Mouse (Mus musculus): Measurements from ENCODE around the gene Oca2. TPM values are rescaled to one million over a fixed set of nuclear protein-coding genes. Genes with fewer than 3 reads are reported as not detected.

Oca2 gene
- polyA plus RNA-seq (2015; fragmentation: Nextera tagmentation; extraction: Ambion mirVana) = not detected in 2 replicates

GRCm38 (mm10) chr7:56239543-56239942, at the start of gene Oca2:
TSS of gene Oca2 (plus strand) at chr7:56239760.
- 36% methylated on average over 3 of the region's 3 CpGs for WGBS
- Histone ChIP-seq H3K36me3 (ENCODE audit: control insufficient read depth, insufficient read depth, low read length) (no peaks in the 10 kb centered on the region), H3K9ac (ENCODE audit: low read length) (no peak within 1 kb of the TSS), H3K27ac (ENCODE audit: low read length) (no peak within 1 kb of the TSS), H3K27me3 (ENCODE audit: control insufficient read depth, insufficient read depth, low read depth, low read length) (no peaks in the 10 kb centered on the region), H3K4me1 (replicated peaks; ENCODE audit: control insufficient read depth, insufficient read depth, low read length) (no peaks in the 10 kb centered on the region), H3K9me3 (ENCODE audit: control insufficient read depth, low read length) (no peaks in the 10 kb centered on the region), H3K4me2 (ENCODE audit: low read depth, low read length) (no peak within 1 kb of the TSS), H3K4me3 (ENCODE audit: low read length) (no peak within 1 kb of the TSS)
- no peak for ATAC-seq (ENCODE audit: low read depth)

GRCm38 (mm10) chr7:56191041-56191440, 48.5 kb upstream of the Oca2 start:
- H3K27ac ChIP-seq (ENCODE audit: low read length) = no peak overlapping the region
- H3K4me3 ChIP-seq (ENCODE audit: low read length) = no peak overlapping the region
- no peaks in the 10 kb centered on the region for H3K27me3 ChIP-seq (ENCODE audit: control insufficient read depth, insufficient read depth, low read depth, low read length)
- no peak overlapping the region for H3K9ac ChIP-seq (ENCODE audit: low read length)
- no peaks in the 10 kb centered on the region for H3K4me1 ChIP-seq (replicated peaks; ENCODE audit: control insufficient read depth, insufficient read depth, low read length)
- H3K9me3 ChIP-seq (ENCODE audit: control insufficient read depth, low read length) = no peaks in the 10 kb centered on the region
- peaks cover 20% of the 10 kb centered on the region for H3K36me3 ChIP-seq (ENCODE audit: control insufficient read depth, insufficient read depth, low read length)
- WGBS = 92% methylated on average over 6 of the region's 6 CpGs
- no peak overlapping the region for H3K4me2 ChIP-seq (ENCODE audit: low read depth, low read length)
- no peak for ATAC-seq (ENCODE audit: low read depth)

GRCm38 (mm10) chr7:56191661-56192060, 47.9 kb upstream of the Oca2 start:
- Histone ChIP-seq H3K27me3 (ENCODE audit: control insufficient read depth, insufficient read depth, low read depth, low read length) (no peaks in the 10 kb centered on the region), H3K36me3 (ENCODE audit: control insufficient read depth, insufficient read depth, low read length) (peaks cover 21% of the 10 kb centered on the region), H3K9me3 (ENCODE audit: control insufficient read depth, low read length) (no peaks in the 10 kb centered on the region), H3K4me3 (ENCODE audit: low read length) (no peak overlapping the region), H3K4me1 (replicated peaks; ENCODE audit: control insufficient read depth, insufficient read depth, low read length) (no peaks in the 10 kb centered on the region), H3K9ac (ENCODE audit: low read length) (no peak overlapping the region), H3K27ac (ENCODE audit: low read length) (no peak overlapping the region), H3K4me2 (ENCODE audit: low read depth, low read length) (no peak overlapping the region)
- WGBS = 58% methylated on average over 4 of the region's 4 CpGs
- no peak for ATAC-seq (ENCODE audit: low read depth)

- H3K4me1 ChIP-seq (replicated peaks; ENCODE audit: control insufficient read depth, insufficient read depth, low read length) = no peaks in the 10 kb centered on the region
- H3K36me3 ChIP-seq (ENCODE audit: control insufficient read depth, insufficient read depth, low read length) = peaks cover 41% of the 10 kb centered on the region
- H3K9ac ChIP-seq (ENCODE audit: low read length) = no peak overlapping the region
- no peak overlapping the region for H3K4me3 ChIP-seq (ENCODE audit: low read length)
- H3K27ac ChIP-seq (ENCODE audit: low read length) = no peak overlapping the region
- H3K4me2 ChIP-seq (ENCODE audit: low read depth, low read length) = no peak overlapping the region
- WGBS = 86% methylated on average over 10 of the region's 10 CpGs
- H3K27me3 ChIP-seq (ENCODE audit: control insufficient read depth, insufficient read depth, low read depth, low read length) = no peaks in the 10 kb centered on the region
- no peaks in the 10 kb centered on the region for H3K9me3 ChIP-seq (ENCODE audit: control insufficient read depth, low read length)
- ATAC-seq (ENCODE audit: low read depth) = no peak
These were observed 37.9 kb upstream of the Oca2 start for GRCm38 (mm10) chr7:56201483-56202218.

- Histone ChIP-seq H3K4me2 (ENCODE audit: low read depth, low read length) (no peak overlapping the region), H3K36me3 (ENCODE audit: control insufficient read depth, insufficient read depth, low read length) (peaks cover 34% of the 10 kb centered on the region)
- 91% methylated on average over 3 of the region's 3 CpGs for WGBS
These were observed 36.7 kb upstream of the Oca2 start for GRCm38 (mm10) chr7:56202843-56203242.

GRCm38 (mm10) chr7:56203286-56203685, 36.3 kb upstream of the Oca2 start:
- WGBS = 91% methylated on average over 2 of the region's 2 CpGs
- Histone ChIP-seq H3K4me3 (ENCODE audit: low read length) (no peak overlapping the region), H3K9me3 (ENCODE audit: control insufficient read depth, low read length) (no peaks in the 10 kb centered on the region), H3K4me1 (replicated peaks; ENCODE audit: control insufficient read depth, insufficient read depth, low read length) (no peaks in the 10 kb centered on the region), H3K27ac (ENCODE audit: low read length) (no peak overlapping the region), H3K36me3 (ENCODE audit: control insufficient read depth, insufficient read depth, low read length) (peaks cover 29% of the 10 kb centered on the region), H3K27me3 (ENCODE audit: control insufficient read depth, insufficient read depth, low read depth, low read length) (no peaks in the 10 kb centered on the region), H3K9ac (ENCODE audit: low read length) (no peak overlapping the region), H3K4me2 (ENCODE audit: low read depth, low read length) (no peak overlapping the region)
- ATAC-seq (ENCODE audit: low read depth) = no peak

More at GRCm38 (mm10) chr7:56202843-56203242, 36.7 kb upstream of the Oca2 start:
- Histone ChIP-seq H3K4me1 (replicated peaks; ENCODE audit: control insufficient read depth, insufficient read depth, low read length) (no peaks in the 10 kb centered on the region), H3K27me3 (ENCODE audit: control insufficient read depth, insufficient read depth, low read depth, low read length) (no peaks in the 10 kb centered on the region), H3K9ac (ENCODE audit: low read length) (no peak overlapping the region), H3K9me3 (ENCODE audit: control insufficient read depth, low read length) (no peaks in the 10 kb centered on the region), H3K27ac (ENCODE audit: low read length) (no peak overlapping the region), H3K4me3 (ENCODE audit: low read length) (no peak overlapping the region)
- no peak for ATAC-seq (ENCODE audit: low read depth)

GRCm38 (mm10) chr7:56204877-56205276, 34.7 kb upstream of the Oca2 start:
- Histone ChIP-seq H3K36me3 (ENCODE audit: control insufficient read depth, insufficient read depth, low read length) (peaks cover 25% of the 10 kb centered on the region), H3K4me3 (ENCODE audit: low read length) (no peak overlapping the region), H3K4me1 (replicated peaks; ENCODE audit: control insufficient read depth, insufficient read depth, low read length) (no peaks in the 10 kb centered on the region), H3K9ac (ENCODE audit: low read length) (no peak overlapping the region), H3K27me3 (ENCODE audit: control insufficient read depth, insufficient read depth, low read depth, low read length) (no peaks in the 10 kb centered on the region), H3K27ac (ENCODE audit: low read length) (no peak overlapping the region), H3K4me2 (ENCODE audit: low read depth, low read length) (no peak overlapping the region), H3K9me3 (ENCODE audit: control insufficient read depth, low read length) (no peaks in the 10 kb centered on the region)
- no peak for ATAC-seq (ENCODE audit: low read depth)
- WGBS = 67% methylated on average over 3 of the region's 3 CpGs

- Histone ChIP-seq H3K4me2 (ENCODE audit: low read depth, low read length) (no peak overlapping the region), H3K36me3 (ENCODE audit: control insufficient read depth, insufficient read depth, low read length) (peaks cover 42% of the 10 kb centered on the region), H3K9me3 (ENCODE audit: control insufficient read depth, low read length) (no peaks in the 10 kb centered on the region), H3K27ac (ENCODE audit: low read length) (no peak overlapping the region), H3K4me1 (replicated peaks; ENCODE audit: control insufficient read depth, insufficient read depth, low read length) (no peaks in the 10 kb centered on the region), H3K27me3 (ENCODE audit: control insufficient read depth, insufficient read depth, low read depth, low read length) (no peaks in the 10 kb centered on the region), H3K9ac (ENCODE audit: low read length) (no peak overlapping the region), H3K4me3 (ENCODE audit: low read length) (no peak overlapping the region)
- 92% methylated on average over 6 of the region's 6 CpGs for WGBS
- no peak for ATAC-seq (ENCODE audit: low read depth)
These were observed 18.7 kb upstream of the Oca2 start for GRCm38 (mm10) chr7:56220811-56221210.

GRCm38 (mm10) chr7:56235794-56236423, 3.7 kb upstream of the Oca2 start:
- no peaks in the 10 kb centered on the region for H3K4me1 ChIP-seq (replicated peaks; ENCODE audit: control insufficient read depth, insufficient read depth, low read length)
- H3K9me3 ChIP-seq (ENCODE audit: control insufficient read depth, low read length) = no peaks in the 10 kb centered on the region
- no peak for ATAC-seq (ENCODE audit: low read depth)
- peaks cover under 1% of the 10 kb centered on the region; the same call in 1 of the 2 replicates for H3K36me3 ChIP-seq (ENCODE audit: control insufficient read depth, insufficient read depth, low read length)
- H3K9ac ChIP-seq (ENCODE audit: low read length) = no peak overlapping the region
- no peaks in the 10 kb centered on the region for H3K27me3 ChIP-seq (ENCODE audit: control insufficient read depth, insufficient read depth, low read depth, low read length)
- H3K27ac ChIP-seq (ENCODE audit: low read length) = no peak overlapping the region
- H3K4me2 ChIP-seq (ENCODE audit: low read depth, low read length) = no peak overlapping the region
- H3K4me3 ChIP-seq (ENCODE audit: low read length) = no peak overlapping the region
- 43% methylated on average over 5 of the region's 5 CpGs for WGBS
